Mouse (Mus musculus) ES-E14 (cell line): ENCODE measurements around the gene Igfbp3.

Experiments used
- CHD2 ChIP-seq: IDR thresholded peaks from 2 replicates; pipeline ENCODE4 v1.6.1; 2014; ENCODE audit warnings: mild to moderate bottlenecking, low read depth, low read length, inconsistent platforms
- HCFC1 ChIP-seq: IDR thresholded peaks from 2 replicates; pipeline ENCODE4 v1.6.1; 2012; ENCODE audit warnings: low read length, inconsistent platforms, borderline replicate concordance; ENCODE audit not compliant: insufficient read depth
- MAFK ChIP-seq: IDR thresholded peaks from 2 replicates; pipeline ENCODE4 v1.6.1; 2014; ENCODE audit warnings: mild to moderate bottlenecking, low read depth, low read length, inconsistent platforms; ENCODE audit not compliant: insufficient read depth
- ZC3H11A ChIP-seq: IDR thresholded peaks from 2 replicates; pipeline ENCODE4 v1.6.1; 2012; ENCODE audit warnings: low read depth, mild to moderate bottlenecking, inconsistent platforms, low read length, borderline replicate concordance
- ZNF384 ChIP-seq: IDR thresholded peaks from 2 replicates; pipeline ENCODE4 v1.6.1; 2012; ENCODE audit warnings: low read depth, low read length, inconsistent platforms

- TF ChIP-seq HCFC1 (no peak), ZNF384 (no peak), MAFK (no peak), ZC3H11A (no peak), CHD2 (no peak)
Observed at GRCm38 (mm10) chr11:7173664-7174063, 40.1 kb downstream of the Igfbp3 start.
